Mouse (Mus musculus) G1E (cell line): ENCODE results near the gene Ooep.
"Not testable (repeated sequence)": the region's sequence is repeated elsewhere in the genome, so short reads cannot be mapped to it uniquely, and the experiment has no call there.

Experiments
- CTCF ChIP-seq: IDR thresholded peaks from 2 replicates; pipeline ENCODE4 v1.5.1; 2012; ENCODE audit warnings: low read depth, low read length, inconsistent platforms, mixed read lengths
- GATA1 ChIP-seq: IDR thresholded peaks from 2 replicates; pipeline ENCODE4 v1.6.1; 2012; ENCODE audit warnings: borderline replicate concordance, low read length, inconsistent platforms, mixed read lengths
- GATA2 ChIP-seq: IDR thresholded peaks from 2 replicates; pipeline ENCODE4 v1.6.1; 2012; ENCODE audit warnings: low read depth, low read length, inconsistent platforms, borderline replicate concordance
- POLR2AphosphoS5 ChIP-seq: IDR thresholded peaks from 2 replicates; pipeline ENCODE4 v1.6.1; 2012; ENCODE audit warnings: low read depth, low read length, inconsistent platforms; ENCODE audit not compliant: insufficient replicate concordance
- TAL1 ChIP-seq: conservative IDR thresholded peaks from 2 replicates; pipeline ENCODE4 v1.6.1; 2012; ENCODE audit warnings: low read depth, low read length, inconsistent platforms, mixed read lengths

DNA sequence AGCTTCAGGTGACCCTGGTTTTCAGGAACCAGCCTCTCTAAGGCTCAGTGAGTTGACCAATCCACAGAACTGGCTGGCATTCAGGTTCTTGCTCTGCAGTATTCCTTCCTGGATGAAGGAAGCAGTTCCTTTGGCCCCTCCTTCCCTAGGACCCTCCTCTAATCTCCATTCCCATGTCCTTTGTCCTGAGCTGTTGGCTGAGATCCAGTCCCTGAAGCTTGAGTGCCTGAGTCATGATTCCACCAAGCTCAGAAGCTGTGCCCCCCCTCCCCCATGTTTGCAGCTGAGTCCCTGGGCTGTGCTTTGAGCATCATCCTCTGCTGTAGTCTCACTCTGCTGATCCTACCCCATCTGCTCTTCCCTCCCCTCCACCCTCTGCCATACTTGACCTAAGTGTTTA lies 41.5 kb downstream of the Ooep start:
- TF ChIP-seq POLR2AphosphoS5, CTCF, GATA1, TAL1, GATA2: not testable (repeated sequence)
